Mouse (Mus musculus): ENCODE measurements around the gene Mafb. TPM values are rescaled to one million over a fixed set of nuclear protein-coding genes. Genes with fewer than 3 reads are reported as not detected.

Mafb gene
- polyA plus RNA-seq, 1 experiment from 2014 or later = 6.9 TPM

DNA sequence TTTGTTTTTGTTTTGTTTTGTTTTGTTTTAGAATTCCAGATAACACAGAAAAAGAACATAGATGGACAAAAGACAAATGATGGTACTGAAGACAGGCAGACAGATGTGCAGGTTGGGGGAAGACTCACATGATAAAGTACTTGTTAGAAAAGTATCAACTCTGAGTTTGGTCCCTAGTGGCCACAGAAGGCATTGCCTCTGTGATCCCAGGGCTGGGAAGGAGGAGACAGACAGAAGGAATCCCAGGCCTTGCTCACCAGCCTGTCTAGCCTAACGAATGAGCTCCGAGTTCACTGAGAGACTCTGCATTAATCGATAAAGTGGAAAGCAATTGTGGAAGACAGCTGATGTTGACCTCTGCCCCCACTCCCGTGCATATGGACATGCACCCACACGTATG lies 10.7 kb downstream of the Mafb start:
- Histone ChIP-seq H3K27ac (ENCODE audit: low read length) (no peak overlapping the region), H3K4me2 (ENCODE audit: low read depth, low read length) (no peak overlapping the region), H3K27me3 (ENCODE audit: control insufficient read depth, insufficient read depth, low read length) (peaks cover 33% of the 10 kb centered on the region), H3K36me3 (ENCODE audit: control insufficient read depth, insufficient read depth, low read length) (no peaks in the 10 kb centered on the region), H3K4me1 (ENCODE audit: control insufficient read depth, insufficient read depth, low read length) (peaks cover 3% of the 10 kb centered on the region; the same call in 1 of the 2 replicates), H3K4me3 (replicated peaks; ENCODE audit: low read length) (no peak overlapping the region), H3K9ac (ENCODE audit: low read length) (no peak overlapping the region), H3K9me3 (replicated peaks; ENCODE audit: control insufficient read depth, low read length) (no peaks in the 10 kb centered on the region)
- no peak for ATAC-seq (ENCODE audit: insufficient read depth, low FRiP score)
- WGBS = 46% methylated on average over 5 of the region's 5 CpGs

DNA sequence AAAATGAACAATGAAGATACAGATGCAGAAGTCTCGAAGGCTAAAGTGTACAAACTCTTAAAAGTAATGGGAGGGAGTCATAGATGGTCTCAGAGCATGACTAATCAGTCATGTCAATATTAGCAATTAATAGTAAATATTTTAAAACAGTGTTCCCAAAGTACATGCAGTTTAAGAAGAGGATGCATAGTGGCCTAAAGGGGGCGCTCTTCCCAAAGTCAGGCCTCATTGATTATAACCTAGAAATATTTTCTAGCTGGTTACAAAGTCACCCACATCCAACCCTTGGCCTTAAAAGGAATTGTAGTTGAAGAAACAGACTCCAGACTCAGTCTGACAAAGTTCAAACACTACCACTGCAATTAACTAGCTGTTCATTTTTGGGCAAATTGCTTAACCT lies 12.5 kb downstream of the Mafb start:
- no peak for ATAC-seq (ENCODE audit: insufficient read depth, low FRiP score)
- Histone ChIP-seq H3K4me2 (ENCODE audit: low read depth, low read length) (no peak overlapping the region), H3K4me3 (replicated peaks; ENCODE audit: low read length) (no peak overlapping the region), H3K27ac (ENCODE audit: low read length) (peak overlapping the region; percentile 50; the same call in 1 of the 2 replicates), H3K9me3 (replicated peaks; ENCODE audit: control insufficient read depth, low read length) (no peaks in the 10 kb centered on the region), H3K4me1 (ENCODE audit: control insufficient read depth, insufficient read depth, low read length) (peaks cover 3% of the 10 kb centered on the region; the same call in 1 of the 2 replicates), H3K9ac (ENCODE audit: low read length) (no peak overlapping the region), H3K27me3 (ENCODE audit: control insufficient read depth, insufficient read depth, low read length) (peaks cover 16% of the 10 kb centered on the region), H3K36me3 (ENCODE audit: control insufficient read depth, insufficient read depth, low read length) (no peaks in the 10 kb centered on the region)
- WGBS = 65% methylated on average over 2 of the region's 2 CpGs

DNA sequence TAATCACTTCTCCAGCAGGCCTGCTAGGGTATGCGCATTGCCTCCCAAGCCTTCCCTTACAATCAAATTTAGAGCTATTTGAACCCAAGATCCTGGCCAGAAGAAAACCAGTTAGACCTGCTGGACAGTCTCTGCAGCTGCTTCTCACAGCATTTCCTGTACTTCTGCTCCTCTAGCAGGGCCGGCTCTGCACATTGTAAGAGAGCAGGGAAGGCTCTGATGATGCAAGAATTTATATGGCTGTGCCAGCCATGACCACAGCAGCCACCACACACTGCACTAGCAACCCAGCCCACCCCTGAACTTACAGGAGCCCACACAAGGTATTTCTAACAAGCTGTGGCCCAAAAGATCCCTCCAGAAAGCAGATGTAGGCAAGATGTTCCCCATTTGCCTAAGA lies 13.3 kb downstream of the Mafb start:
- no peaks in the 10 kb centered on the region for H3K9me3 ChIP-seq (replicated peaks; ENCODE audit: control insufficient read depth, low read length)
- peak overlapping the region; percentile 60 for H3K27ac ChIP-seq (ENCODE audit: low read length)
- no peak overlapping the region for H3K9ac ChIP-seq (ENCODE audit: low read length)
- H3K4me3 ChIP-seq (replicated peaks; ENCODE audit: low read length) = no peak overlapping the region
- H3K4me2 ChIP-seq (ENCODE audit: low read depth, low read length) = no peak overlapping the region
- peak; percentile 81 for ATAC-seq (ENCODE audit: insufficient read depth, low FRiP score)
- WGBS = 52% methylated on average over 2 of the region's 2 CpGs
- H3K36me3 ChIP-seq (ENCODE audit: control insufficient read depth, insufficient read depth, low read length) = no peaks in the 10 kb centered on the region
- H3K4me1 ChIP-seq (ENCODE audit: control insufficient read depth, insufficient read depth, low read length) = peaks cover 3% of the 10 kb centered on the region; the same call in 1 of the 2 replicates
- peaks cover 10% of the 10 kb centered on the region for H3K27me3 ChIP-seq (ENCODE audit: control insufficient read depth, insufficient read depth, low read length)

DNA sequence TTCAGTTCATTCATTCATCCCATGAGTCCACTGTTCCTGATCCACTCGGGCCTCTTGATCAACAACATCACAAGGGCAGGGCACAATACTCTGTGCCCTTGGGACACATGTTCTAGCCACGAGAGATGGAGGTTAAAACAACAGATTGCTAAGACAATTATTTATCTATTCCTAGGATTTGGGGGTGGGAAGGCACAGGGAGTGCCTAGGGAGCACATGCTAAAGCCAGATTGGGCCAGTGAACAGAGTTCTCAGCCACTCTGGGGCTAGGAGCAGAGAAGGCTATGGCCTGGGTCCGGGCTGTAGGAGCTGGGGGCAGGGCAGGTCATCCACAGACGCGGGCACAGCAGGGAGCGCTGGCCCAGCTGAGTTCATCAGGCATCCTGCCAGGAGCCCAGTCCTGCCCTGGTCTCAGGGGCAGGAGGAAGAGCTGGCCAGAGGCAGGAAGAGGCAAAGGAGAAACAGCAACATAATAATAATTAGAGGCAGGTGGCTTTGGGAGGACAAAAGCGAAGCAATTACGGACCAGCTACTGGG lies 15.8 kb downstream of the Mafb start:
- 51% methylated on average over 8 of the region's 8 CpGs for WGBS
- no peak overlapping the region for H3K9ac ChIP-seq (ENCODE audit: low read length)
- no peak for ATAC-seq (ENCODE audit: insufficient read depth, low FRiP score)
- no peak overlapping the region for H3K27ac ChIP-seq (ENCODE audit: low read length)
- H3K9me3 ChIP-seq (replicated peaks; ENCODE audit: control insufficient read depth, low read length) = no peaks in the 10 kb centered on the region
- H3K4me2 ChIP-seq (ENCODE audit: low read depth, low read length) = no peak overlapping the region
- no peaks in the 10 kb centered on the region for H3K36me3 ChIP-seq (ENCODE audit: control insufficient read depth, insufficient read depth, low read length)
- no peak overlapping the region for H3K4me3 ChIP-seq (replicated peaks; ENCODE audit: low read length)
- peaks cover 3% of the 10 kb centered on the region; the same call in 1 of the 2 replicates for H3K4me1 ChIP-seq (ENCODE audit: control insufficient read depth, insufficient read depth, low read length)
- no peaks in the 10 kb centered on the region for H3K27me3 ChIP-seq (ENCODE audit: control insufficient read depth, insufficient read depth, low read length)

DNA sequence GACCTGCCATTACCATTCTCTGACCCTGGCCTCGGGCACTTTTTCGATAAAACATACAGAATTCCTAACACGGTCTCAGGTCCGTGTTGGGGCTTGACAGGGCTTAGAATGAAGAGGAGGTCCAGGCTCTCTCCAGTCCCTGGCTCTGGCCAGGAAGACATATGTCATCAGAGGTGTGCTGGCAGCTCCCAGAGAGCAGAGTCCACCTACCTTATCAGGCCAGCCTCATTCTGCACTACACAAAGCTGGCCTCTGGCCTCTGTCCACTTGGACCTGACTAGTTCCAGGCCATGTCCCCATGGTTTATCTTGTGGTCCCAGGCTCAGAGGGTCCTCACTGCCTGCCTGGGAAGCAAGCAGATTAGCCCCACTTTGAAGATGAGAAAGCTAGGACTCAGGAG lies 17.3 kb downstream of the Mafb start:
- no peak overlapping the region for H3K27ac ChIP-seq (ENCODE audit: low read length)
- peak; percentile 65; the same call in 1 of the 2 replicates for ATAC-seq (ENCODE audit: insufficient read depth, low FRiP score)

DNA sequence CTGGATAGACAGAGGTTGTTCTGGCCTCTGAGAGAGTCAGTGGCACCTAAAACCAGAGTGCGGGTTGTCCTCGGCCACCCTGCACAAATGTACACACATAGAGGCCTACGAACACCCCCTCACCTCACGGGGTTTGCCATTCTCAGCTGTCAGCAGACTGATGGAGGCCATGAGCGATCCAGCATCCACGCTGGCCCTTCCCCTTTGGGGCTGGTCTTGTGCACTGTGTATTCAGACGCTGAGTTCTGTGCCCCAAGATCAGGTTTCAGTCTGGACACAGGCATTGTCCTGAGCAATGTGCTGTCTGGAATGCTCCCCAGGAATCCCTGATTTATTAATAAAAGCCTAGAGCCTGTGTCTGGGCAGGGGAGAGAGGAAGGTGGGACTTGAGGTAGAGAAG lies 18.1 kb downstream of the Mafb start:
- no peak overlapping the region for H3K9ac ChIP-seq (ENCODE audit: low read length)
- peaks cover 3% of the 10 kb centered on the region; the same call in 1 of the 2 replicates for H3K4me1 ChIP-seq (ENCODE audit: control insufficient read depth, insufficient read depth, low read length)
- no peak overlapping the region for H3K4me2 ChIP-seq (ENCODE audit: low read depth, low read length)
- WGBS = 31% methylated on average over 7 of the region's 7 CpGs
- H3K4me3 ChIP-seq (replicated peaks; ENCODE audit: low read length) = no peak overlapping the region
- H3K27me3 ChIP-seq (ENCODE audit: control insufficient read depth, insufficient read depth, low read length) = no peaks in the 10 kb centered on the region
- no peak overlapping the region for H3K27ac ChIP-seq (ENCODE audit: low read length)
- H3K9me3 ChIP-seq (replicated peaks; ENCODE audit: control insufficient read depth, low read length) = no peaks in the 10 kb centered on the region
- H3K36me3 ChIP-seq (ENCODE audit: control insufficient read depth, insufficient read depth, low read length) = no peaks in the 10 kb centered on the region
- ATAC-seq (ENCODE audit: insufficient read depth, low FRiP score) = no peak

More for the DNA sequence above, 17.3 kb downstream of the Mafb start:
- Histone ChIP-seq H3K4me1 (ENCODE audit: control insufficient read depth, insufficient read depth, low read length) (peaks cover 3% of the 10 kb centered on the region; the same call in 1 of the 2 replicates), H3K36me3 (ENCODE audit: control insufficient read depth, insufficient read depth, low read length) (no peaks in the 10 kb centered on the region), H3K9me3 (replicated peaks; ENCODE audit: control insufficient read depth, low read length) (no peaks in the 10 kb centered on the region), H3K27me3 (ENCODE audit: control insufficient read depth, insufficient read depth, low read length) (no peaks in the 10 kb centered on the region), H3K4me3 (replicated peaks; ENCODE audit: low read length) (no peak overlapping the region), H3K4me2 (ENCODE audit: low read depth, low read length) (no peak overlapping the region), H3K9ac (ENCODE audit: low read length) (no peak overlapping the region)
- WGBS = 27% methylated on average over 4 of the region's 4 CpGs

DNA sequence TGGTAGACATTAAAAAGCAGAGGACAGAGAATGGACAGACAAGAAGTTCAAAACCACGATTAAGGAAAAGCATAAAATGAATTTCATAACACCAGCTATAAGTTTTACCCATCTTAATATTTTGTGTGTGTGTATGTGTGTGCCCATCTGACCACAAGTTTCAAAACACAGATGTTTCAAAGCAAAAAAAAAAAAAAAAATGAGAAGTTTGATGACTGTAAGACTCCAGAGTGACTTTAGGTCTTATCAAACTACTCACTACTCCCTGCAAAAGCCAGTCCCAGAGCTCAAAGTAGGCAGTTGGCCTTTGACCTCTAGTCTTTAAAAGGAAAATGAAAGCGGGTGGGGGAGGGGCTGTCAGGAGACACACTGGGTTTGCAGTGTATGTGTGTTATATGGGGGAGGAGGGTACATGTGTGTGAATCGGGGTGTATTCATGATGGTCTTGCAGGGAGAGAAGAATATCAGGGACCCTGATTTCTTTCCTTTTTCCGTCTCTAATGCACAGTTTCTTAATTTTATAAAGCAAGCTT lies 18.7 kb downstream of the Mafb start:
- H3K4me3 ChIP-seq (replicated peaks; ENCODE audit: low read length) = no peak overlapping the region
- no peak overlapping the region for H3K9ac ChIP-seq (ENCODE audit: low read length)
- peak overlapping the region; percentile 31; the same call in 1 of the 2 replicates for H3K27ac ChIP-seq (ENCODE audit: low read length)
- no peaks in the 10 kb centered on the region for H3K36me3 ChIP-seq (ENCODE audit: control insufficient read depth, insufficient read depth, low read length)
- no peaks in the 10 kb centered on the region; the same call in 1 of the 2 replicates for H3K4me1 ChIP-seq (ENCODE audit: control insufficient read depth, insufficient read depth, low read length)
- 52% methylated on average over 4 of the region's 4 CpGs for WGBS
- no peaks in the 10 kb centered on the region for H3K27me3 ChIP-seq (ENCODE audit: control insufficient read depth, insufficient read depth, low read length)
- no peak for ATAC-seq (ENCODE audit: insufficient read depth, low FRiP score)
- no peaks in the 10 kb centered on the region for H3K9me3 ChIP-seq (replicated peaks; ENCODE audit: control insufficient read depth, low read length)
- no peak overlapping the region for H3K4me2 ChIP-seq (ENCODE audit: low read depth, low read length)

DNA sequence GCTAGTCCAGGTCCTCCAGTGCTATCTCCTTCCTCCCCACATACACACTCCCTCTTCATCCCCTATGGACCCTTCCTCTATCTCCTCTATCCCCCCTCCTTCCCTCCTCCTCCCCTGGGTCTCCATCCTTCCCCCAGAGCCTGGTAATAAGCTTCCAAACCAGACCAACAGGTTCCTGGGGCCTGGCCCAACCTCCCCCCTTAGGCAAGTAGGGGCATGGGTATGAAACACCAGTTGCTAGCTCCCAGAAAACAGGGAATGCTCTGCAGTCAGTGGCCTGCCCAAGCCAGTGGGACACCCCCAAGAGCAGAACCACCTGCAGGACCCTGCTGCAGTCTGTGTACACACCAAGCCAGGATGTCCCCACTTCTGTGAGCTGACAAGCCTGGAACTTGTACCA lies 21.2 kb downstream of the Mafb start:
- no peak overlapping the region for H3K4me3 ChIP-seq (replicated peaks; ENCODE audit: low read length)
- H3K27me3 ChIP-seq (ENCODE audit: control insufficient read depth, insufficient read depth, low read length) = no peaks in the 10 kb centered on the region
- no peak overlapping the region for H3K9ac ChIP-seq (ENCODE audit: low read length)
- H3K4me2 ChIP-seq (ENCODE audit: low read depth, low read length) = no peak overlapping the region
- no peaks in the 10 kb centered on the region for H3K9me3 ChIP-seq (replicated peaks; ENCODE audit: control insufficient read depth, low read length)
- H3K36me3 ChIP-seq (ENCODE audit: control insufficient read depth, insufficient read depth, low read length) = no peaks in the 10 kb centered on the region
- no peak overlapping the region for H3K27ac ChIP-seq (ENCODE audit: low read length)
- H3K4me1 ChIP-seq (ENCODE audit: control insufficient read depth, insufficient read depth, low read length) = no peaks in the 10 kb centered on the region
- no peak for ATAC-seq (ENCODE audit: insufficient read depth, low FRiP score)

DNA sequence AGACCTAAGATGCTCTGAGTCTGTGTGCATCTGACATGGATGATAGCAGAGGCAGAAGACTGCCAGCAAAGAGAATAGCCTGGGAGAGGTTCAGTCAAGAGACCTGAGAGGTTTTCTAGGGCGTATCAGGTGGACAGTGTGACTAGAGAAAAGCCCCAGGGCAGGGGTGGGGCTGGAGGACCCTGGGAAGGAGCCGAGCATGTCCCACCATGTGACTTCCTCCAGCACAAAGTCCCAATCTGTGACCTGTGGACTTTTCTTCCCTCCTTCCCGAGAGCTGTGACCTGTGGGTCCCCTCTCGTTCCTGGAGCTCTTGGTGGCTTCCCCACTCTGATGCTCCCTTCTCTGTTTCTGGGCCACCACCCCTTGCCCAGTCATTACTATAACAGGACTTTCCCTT lies 26.7 kb downstream of the Mafb start:
- Histone ChIP-seq H3K9me3 (replicated peaks; ENCODE audit: control insufficient read depth, low read length) (no peaks in the 10 kb centered on the region), H3K27me3 (ENCODE audit: control insufficient read depth, insufficient read depth, low read length) (no peaks in the 10 kb centered on the region), H3K4me1 (ENCODE audit: control insufficient read depth, insufficient read depth, low read length) (no peaks in the 10 kb centered on the region), H3K4me3 (replicated peaks; ENCODE audit: low read length) (no peak overlapping the region), H3K4me2 (ENCODE audit: low read depth, low read length) (no peak overlapping the region), H3K27ac (ENCODE audit: low read length) (no peak overlapping the region), H3K36me3 (ENCODE audit: control insufficient read depth, insufficient read depth, low read length) (no peaks in the 10 kb centered on the region), H3K9ac (ENCODE audit: low read length) (no peak overlapping the region)
- 0 out of 2 replicates have a peak, but pooled peaks have one; percentile 13 for ATAC-seq (ENCODE audit: insufficient read depth, low FRiP score)
- 47% methylated on average over 4 of the region's 4 CpGs for WGBS

Data from stomach, embryonic 16.5 days (tissue).